Mouse (Mus musculus): Measurements from ENCODE around the gene Atad3a. TPM values are rescaled to one million over a fixed set of nuclear protein-coding genes. Genes with fewer than 3 reads are reported as not detected.
"Not testable (repeated sequence)": the region's sequence is repeated elsewhere in the genome, so short reads cannot be mapped to it uniquely, and the experiment has no call there.

The Atad3a gene
- polyA plus RNA-seq, 1 experiment from 2014 or later = 88.9 TPM

GRCm38 (mm10) chr4:155757011-155757410 lies 3.9 kb downstream of the Atad3a start:
- Histone ChIP-seq H3K36me3 (peaks cover 46% of the 10 kb centered on the region), H3K4me1 (replicated peaks) (peaks cover 40% of the 10 kb centered on the region), H3K9ac (no peak overlapping the region), H3K4me2 (peak overlapping the region; percentile 22), H3K27ac (peak overlapping the region; percentile 53; the same call in 1 of the 2 replicates), H3K4me3 (no peak overlapping the region), H3K27me3 (no peaks in the 10 kb centered on the region), H3K9me3 (replicated peaks) (no peaks in the 10 kb centered on the region)
- ATAC-seq (replicated peaks; ENCODE audit: insufficient number of reproducible peaks, insufficient read depth, low FRiP score, low read depth) = no peak
- WGBS = 66% methylated on average over 12 of the region's 12 CpGs

- Histone ChIP-seq H3K4me3 (no peak overlapping the region), H3K9me3 (replicated peaks) (no peaks in the 10 kb centered on the region), H3K9ac (no peak overlapping the region), H3K36me3 (peaks cover 94% of the 10 kb centered on the region), H3K4me1 (replicated peaks) (no peaks in the 10 kb centered on the region), H3K4me2 (no peak overlapping the region), H3K27me3 (no peaks in the 10 kb centered on the region), H3K27ac (no peak overlapping the region)
- no peak for ATAC-seq (replicated peaks; ENCODE audit: insufficient number of reproducible peaks, insufficient read depth, low FRiP score, low read depth)
- 89% methylated on average over 17 of the region's 17 CpGs for WGBS
These were observed 14.1 kb downstream of the Atad3a start for GRCm38 (mm10) chr4:155746575-155747490.

GRCm38 (mm10) chr4:155746036-155746548 lies 14.8 kb downstream of the Atad3a start:
- ATAC-seq (replicated peaks; ENCODE audit: insufficient number of reproducible peaks, insufficient read depth, low FRiP score, low read depth) = no peak
- no peaks in the 10 kb centered on the region for H3K9me3 ChIP-seq (replicated peaks)
- H3K27ac ChIP-seq = no peak overlapping the region
- H3K4me3 ChIP-seq = no peak overlapping the region
- no peak overlapping the region for H3K9ac ChIP-seq
- peaks cover 93% of the 10 kb centered on the region for H3K36me3 ChIP-seq
- no peaks in the 10 kb centered on the region for H3K4me1 ChIP-seq (replicated peaks)
- WGBS = 82% methylated on average over 8 of the region's 8 CpGs
- H3K27me3 ChIP-seq = no peaks in the 10 kb centered on the region
- no peak overlapping the region for H3K4me2 ChIP-seq

GRCm38 (mm10) chr4:155745136-155745535 lies 15.8 kb downstream of the Atad3a start:
- Histone ChIP-seq H3K27ac (no peak overlapping the region), H3K36me3 (peaks cover 93% of the 10 kb centered on the region), H3K4me1 (replicated peaks) (peaks cover 2% of the 10 kb centered on the region), H3K4me3 (no peak overlapping the region), H3K9me3 (replicated peaks) (no peaks in the 10 kb centered on the region), H3K27me3 (no peaks in the 10 kb centered on the region), H3K9ac (no peak overlapping the region), H3K4me2 (no peak overlapping the region)
- no peak for ATAC-seq (replicated peaks; ENCODE audit: insufficient number of reproducible peaks, insufficient read depth, low FRiP score, low read depth)
- WGBS = 92% methylated on average over 5 of the region's 5 CpGs

- Histone ChIP-seq H3K27ac (no peak overlapping the region), H3K9me3 (replicated peaks) (no peaks in the 10 kb centered on the region), H3K4me1 (replicated peaks) (peaks cover 9% of the 10 kb centered on the region), H3K9ac (no peak overlapping the region), H3K27me3 (no peaks in the 10 kb centered on the region), H3K4me2 (no peak overlapping the region), H3K4me3 (no peak overlapping the region), H3K36me3 (peaks cover 88% of the 10 kb centered on the region)
- 89% methylated on average over 8 of the region's 8 CpGs for WGBS
- ATAC-seq (replicated peaks; ENCODE audit: insufficient number of reproducible peaks, insufficient read depth, low FRiP score, low read depth) = no peak
These were observed 16.4 kb downstream of the Atad3a start for GRCm38 (mm10) chr4:155744474-155744873.

GRCm38 (mm10) chr4:155742684-155743083 lies 18.2 kb downstream of the Atad3a start:
- Histone ChIP-seq H3K36me3 (peaks cover 70% of the 10 kb centered on the region), H3K9me3 (replicated peaks) (no peaks in the 10 kb centered on the region), H3K4me3 (no peak overlapping the region), H3K9ac (no peak overlapping the region), H3K27ac (no peak overlapping the region), H3K4me1 (replicated peaks) (peaks cover 15% of the 10 kb centered on the region), H3K27me3 (no peaks in the 10 kb centered on the region), H3K4me2 (no peak overlapping the region)
- no peak for ATAC-seq (replicated peaks; ENCODE audit: insufficient number of reproducible peaks, insufficient read depth, low FRiP score, low read depth)
- WGBS = 92% methylated on average over 5 of the region's 5 CpGs

- not testable (repeated sequence) for ATAC-seq (replicated peaks; ENCODE audit: insufficient number of reproducible peaks, insufficient read depth, low FRiP score, low read depth); H3K4me3 ChIP-seq; H3K27me3 ChIP-seq; H3K4me2 ChIP-seq; H3K9me3 ChIP-seq (replicated peaks); H3K9ac ChIP-seq; H3K27ac ChIP-seq
- Histone ChIP-seq H3K36me3 (peaks cover 52% of the 10 kb centered on the region), H3K4me1 (replicated peaks) (peaks cover 19% of the 10 kb centered on the region)
- WGBS = 83% methylated on average over 10 of the region's 10 CpGs
These were observed 20.2 kb downstream of the Atad3a start for GRCm38 (mm10) chr4:155740681-155741080.

- Histone ChIP-seq H3K4me1 (replicated peaks) (peaks cover 23% of the 10 kb centered on the region), H3K27me3 (no peaks in the 10 kb centered on the region), H3K4me3 (no peak overlapping the region), H3K9ac (no peak overlapping the region), H3K4me2 (no peak overlapping the region), H3K27ac (no peak overlapping the region), H3K9me3 (replicated peaks) (no peaks in the 10 kb centered on the region), H3K36me3 (peaks cover 45% of the 10 kb centered on the region)
- 79% methylated on average over 37 of the region's 37 CpGs for WGBS
- ATAC-seq (replicated peaks; ENCODE audit: insufficient number of reproducible peaks, insufficient read depth, low FRiP score, low read depth) = no peak
These were observed 20.9 kb downstream of the Atad3a start for GRCm38 (mm10) chr4:155739741-155740636.

- ATAC-seq (replicated peaks; ENCODE audit: insufficient number of reproducible peaks, insufficient read depth, low FRiP score, low read depth) = no peak
- Histone ChIP-seq H3K27me3 (no peaks in the 10 kb centered on the region), H3K4me2 (no peak overlapping the region), H3K9me3 (replicated peaks) (no peaks in the 10 kb centered on the region), H3K36me3 (peaks cover 37% of the 10 kb centered on the region), H3K9ac (no peak overlapping the region), H3K27ac (no peak overlapping the region), H3K4me3 (no peak overlapping the region), H3K4me1 (replicated peaks) (peaks cover 25% of the 10 kb centered on the region)
- 73% methylated on average over 6 of the region's 6 CpGs for WGBS
These were observed 21.7 kb downstream of the Atad3a start for GRCm38 (mm10) chr4:155739152-155739551.

GRCm38 (mm10) chr4:155738262-155738661 lies 22.6 kb downstream of the Atad3a start:
- no peak overlapping the region for H3K27ac ChIP-seq
- H3K4me1 ChIP-seq (replicated peaks) = peaks cover 33% of the 10 kb centered on the region
- no peak overlapping the region for H3K9ac ChIP-seq
- ATAC-seq (replicated peaks; ENCODE audit: insufficient number of reproducible peaks, insufficient read depth, low FRiP score, low read depth) = no peak
- no peaks in the 10 kb centered on the region for H3K27me3 ChIP-seq
- H3K4me3 ChIP-seq = no peak overlapping the region
- WGBS = 46% methylated on average over 8 of the region's 8 CpGs
- H3K9me3 ChIP-seq (replicated peaks) = no peaks in the 10 kb centered on the region
- peaks cover 28% of the 10 kb centered on the region for H3K36me3 ChIP-seq
- no peak overlapping the region for H3K4me2 ChIP-seq

GRCm38 (mm10) chr4:155736421-155736820 lies 24.5 kb downstream of the Atad3a start:
- Histone ChIP-seq H3K4me2 (no peak overlapping the region; the same call in 1 of the 2 replicates), H3K4me1 (replicated peaks) (peaks cover 34% of the 10 kb centered on the region), H3K27me3 (no peaks in the 10 kb centered on the region), H3K36me3 (peaks cover 15% of the 10 kb centered on the region), H3K9me3 (replicated peaks) (no peaks in the 10 kb centered on the region), H3K27ac (no peak overlapping the region), H3K4me3 (no peak overlapping the region), H3K9ac (no peak overlapping the region)
- ATAC-seq (replicated peaks; ENCODE audit: insufficient number of reproducible peaks, insufficient read depth, low FRiP score, low read depth) = no peak
- WGBS = 86% methylated on average over 5 of the region's 5 CpGs

Data from heart, embryonic 15.5 days (tissue).